Mouse (Mus musculus): ENCODE data around the gene Prkn.

Prkn gene

GRCm38 (mm10) chr17:11866231-11866630 is 1026.0 kb downstream of the Prkn start:
- DNase-seq, result no peak

GRCm38 (mm10) chr17:11867334-11868095 is 1027.3 kb downstream of the Prkn start:
- no peak for DNase-seq

GRCm38 (mm10) chr17:11870546-11870945 is 1030.4 kb downstream of the Prkn start:
- DNase-seq, result no peak

GRCm38 (mm10) chr17:11876240-11876639 is 1036.1 kb downstream of the Prkn start:
- no peak for DNase-seq

GRCm38 (mm10) chr17:11881110-11881820 is 1041.1 kb downstream of the Prkn start:
- no peak for DNase-seq

GRCm38 (mm10) chr17:11885601-11886000 is 1045.4 kb downstream of the Prkn start:
- no peak for DNase-seq

GRCm38 (mm10) chr17:11886963-11887362 is 1046.8 kb downstream of the Prkn start:
- no peak for DNase-seq

- no peak for DNase-seq
These were observed 1047.5 kb downstream of the Prkn start for GRCm38 (mm10) chr17:11887591-11888205.

- no peak for DNase-seq
These were observed 1048.6 kb downstream of the Prkn start for GRCm38 (mm10) chr17:11888806-11889205.

GRCm38 (mm10) chr17:11900300-11900699 is 1060.1 kb downstream of the Prkn start:
- DNase-seq, result no peak

- no peak for DNase-seq
These were observed 1061.5 kb downstream of the Prkn start for GRCm38 (mm10) chr17:11901731-11902130.

GRCm38 (mm10) chr17:11903001-11903400 is 1062.8 kb downstream of the Prkn start:
- peak; percentile 53 for DNase-seq

GRCm38 (mm10) chr17:11910668-11911398 is 1070.6 kb downstream of the Prkn start:
- no peak for DNase-seq

- DNase-seq, result no peak
These were observed 1072.0 kb downstream of the Prkn start for GRCm38 (mm10) chr17:11912136-11912535.

- DNase-seq, result no peak
These were observed 1072.7 kb downstream of the Prkn start for GRCm38 (mm10) chr17:11912872-11913365.

GRCm38 (mm10) chr17:11913620-11914019 is 1073.4 kb downstream of the Prkn start:
- DNase-seq, result no peak

GRCm38 (mm10) chr17:11914451-11914850 is 1074.3 kb downstream of the Prkn start:
- no peak for DNase-seq

- peak; percentile 50 for DNase-seq
These were observed 1078.1 kb downstream of the Prkn start for GRCm38 (mm10) chr17:11918123-11918801.

- DNase-seq, result no peak
These were observed 1079.4 kb downstream of the Prkn start for GRCm38 (mm10) chr17:11919581-11919980.

GRCm38 (mm10) chr17:11921026-11921425 is 1080.8 kb downstream of the Prkn start:
- peak; percentile 42 for DNase-seq

GRCm38 (mm10) chr17:11923989-11924388 is 1083.8 kb downstream of the Prkn start:
- DNase-seq, result no peak

- no peak for DNase-seq
These were observed 1086.7 kb downstream of the Prkn start for GRCm38 (mm10) chr17:11926865-11927386.
